Mouse (Mus musculus) T-helper 17 cell (primary cell): ENCODE measurements around the gene Pusl1.

ENCODE experiments used
- in situ Hi-C, 2 experiments: fragments of 300-600 bp; cut with MboI, MseI; formaldehyde crosslinking; loops; 1 replicate in 1 of 2; 2 replicates in 1 of 2; pipeline ENCODE4 v1.15.1; 2025; ENCODE audit warnings: high pct_unique_total_duplicates in 2 of 2

The Pusl1 gene

GRCm38 (mm10) chr4:155888181-155888580, 3.4 kb downstream of the Pusl1 start:
- in situ Hi-C loops: no loop called here

- in situ Hi-C loops: no loop called here
Observed at GRCm38 (mm10) chr4:155887674-155888073, 3.9 kb downstream of the Pusl1 start.

GRCm38 (mm10) chr4:155886330-155886729, 5.3 kb downstream of the Pusl1 start:
- in situ Hi-C loops: no loop called here

- in situ Hi-C loops: no loop called here
Observed at GRCm38 (mm10) chr4:155883587-155883986, 8.0 kb downstream of the Pusl1 start.

GRCm38 (mm10) chr4:155871404-155871803, 20.2 kb downstream of the Pusl1 start:
- in situ Hi-C loops: no loop called here

GRCm38 (mm10) chr4:155869317-155870033, 22.1 kb downstream of the Pusl1 start, which contains the start of the genes Cptp and Ints11:
TSS of gene Cptp (minus strand) at chr4:155869440.
TSS of gene Ints11 (plus strand) at chr4:155869546.
- in situ Hi-C loops: no loop called here

- in situ Hi-C loops: no loop called here
Observed at GRCm38 (mm10) chr4:155868614-155869298, 22.8 kb downstream of the Pusl1 start.

- in situ Hi-C loops: no loop called here
Observed at GRCm38 (mm10) chr4:155863001-155863400, 28.6 kb downstream of the Pusl1 start, which contains the start of gene Tas1r3. TSS of gene Tas1r3 (minus strand) at chr4:155863362.

- in situ Hi-C loops: no loop called here
Observed at GRCm38 (mm10) chr4:155861787-155862186, 29.8 kb downstream of the Pusl1 start.

- in situ Hi-C loops: no loop called here
Observed at GRCm38 (mm10) chr4:155859318-155859717, 32.3 kb downstream of the Pusl1 start.

GRCm38 (mm10) chr4:155856881-155857280, 34.7 kb downstream of the Pusl1 start:
- in situ Hi-C loops: no loop called here

GRCm38 (mm10) chr4:155856071-155856470, 35.5 kb downstream of the Pusl1 start:
- in situ Hi-C loops: no loop called here

GRCm38 (mm10) chr4:155854991-155855390, 36.6 kb downstream of the Pusl1 start:
- in situ Hi-C loops: no loop called here

- in situ Hi-C loops: no loop called here
Observed at GRCm38 (mm10) chr4:155853421-155853820, 38.2 kb downstream of the Pusl1 start.

- in situ Hi-C loops: no loop called here
Observed at GRCm38 (mm10) chr4:155851951-155852411, 39.6 kb downstream of the Pusl1 start.

- in situ Hi-C loops: no loop called here
Observed at GRCm38 (mm10) chr4:155851368-155851767, 40.2 kb downstream of the Pusl1 start.

GRCm38 (mm10) chr4:155849792-155850451, 41.7 kb downstream of the Pusl1 start:
- in situ Hi-C loops: no loop called here

GRCm38 (mm10) chr4:155849391-155849790, 42.2 kb downstream of the Pusl1 start:
- in situ Hi-C loops: no loop called here

- in situ Hi-C loops: no loop called here
Observed at GRCm38 (mm10) chr4:155848434-155849095, 43.0 kb downstream of the Pusl1 start.

GRCm38 (mm10) chr4:155847591-155848352, 43.8 kb downstream of the Pusl1 start:
- in situ Hi-C loops: no loop called here
